Mouse (Mus musculus): ENCODE measurements around the gene Exoc2. TPM values are rescaled to one million over a fixed set of nuclear protein-coding genes. Genes with fewer than 3 reads are reported as not detected.

Gene Exoc2
- total RNA-seq, 1 experiment: 22.8 TPM

DNA sequence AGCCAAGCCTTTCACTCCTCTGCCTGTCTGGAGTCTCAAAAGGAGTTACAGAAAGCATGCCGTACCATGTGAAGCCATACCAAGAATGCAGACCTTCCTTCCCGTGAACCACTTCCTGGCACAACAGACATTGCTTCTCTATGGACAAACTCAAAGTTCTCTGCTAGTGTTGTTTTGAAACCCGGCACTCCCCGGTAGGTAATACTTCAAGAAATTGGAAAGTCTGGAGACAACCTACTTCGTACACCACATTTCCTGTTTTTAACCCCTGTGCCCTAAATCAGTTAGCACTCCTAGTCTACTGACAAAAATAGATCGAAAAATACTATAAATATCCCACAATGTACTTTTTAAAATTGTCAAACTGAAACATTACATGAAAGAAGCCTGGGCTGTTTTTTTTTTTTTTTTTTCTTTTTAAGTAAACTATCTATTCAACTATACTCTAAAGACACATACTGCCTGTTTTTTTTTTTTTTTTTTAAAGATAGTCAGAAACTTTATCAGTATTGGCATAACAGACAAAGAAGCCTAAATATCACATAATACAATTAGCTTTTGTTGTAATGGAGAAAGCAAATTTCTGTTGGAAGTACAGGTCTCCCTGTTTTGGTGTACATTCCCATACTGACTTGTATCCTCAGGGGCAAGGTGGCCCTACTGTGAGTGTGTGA, 140.3 kb downstream of the Exoc2 start:
- no peaks in the 10 kb centered on the region; the same call in 1 of the 2 replicates for H3K36me3 ChIP-seq (ENCODE audit: control insufficient read depth, insufficient read depth, low read length, poor library complexity, severe bottlenecking)
- in situ Hi-C loops (cut with MboI; ENCODE audit: low sequenced_read_pairs in 2 of 2, unreplicated experiment in 2 of 2): no loop called here
- no peak overlapping the region for H3K4me3 ChIP-seq (ENCODE audit: insufficient read depth in 1 of 2, low read depth in 1 of 2, low read length in 2 of 2, poor library complexity in 1 of 2, severe bottlenecking in 1 of 2)
- H3K9me3 ChIP-seq (ENCODE audit: control insufficient read depth, insufficient read depth, low read depth, low read length): no peaks in the 10 kb centered on the region
- DNase-seq (ENCODE audit: low read depth, low spot score): no peak
- no peaks in the 10 kb centered on the region for H3K4me1 ChIP-seq (ENCODE audit: control insufficient read depth in 2 of 2, insufficient read depth in 2 of 2, low read length in 2 of 2, poor library complexity in 1 of 2)
- no peak overlapping the region for H3K27ac ChIP-seq (ENCODE audit: insufficient read depth, low read depth, low read length, poor library complexity, severe bottlenecking)
- H3K9ac ChIP-seq (ENCODE audit: insufficient read depth, low read depth, low read length, poor library complexity, severe bottlenecking): no peak overlapping the region
- TF ChIP-seq ZC3H11A (IDR thresholded peaks at IDR 0.05; ENCODE audit: borderline replicate concordance, low read depth, low read length) (no peak), HCFC1 (IDR thresholded peaks at IDR 0.05; ENCODE audit: borderline replicate concordance, insufficient read depth, low read length) (no peak), MAFK (IDR thresholded peaks at IDR 0.05; ENCODE audit: insufficient read depth, low read depth, low read length) (no peak), ZNF384 (IDR thresholded peaks at IDR 0.05; ENCODE audit: low read depth, low read length) (peak; percentile 21; the same call in 1 of the 2 replicates)

GRCm38 (mm10) chr13:30831369-30831768, 142.5 kb downstream of the Exoc2 start:
- Histone ChIP-seq H3K9me3 (ENCODE audit: control insufficient read depth, insufficient read depth, low read depth, low read length) (no peaks in the 10 kb centered on the region), H3K9ac (ENCODE audit: insufficient read depth, low read depth, low read length, poor library complexity, severe bottlenecking) (no peak overlapping the region), H3K27ac (ENCODE audit: insufficient read depth, low read depth, low read length, poor library complexity, severe bottlenecking) (no peak overlapping the region), H3K36me3 (ENCODE audit: control insufficient read depth, insufficient read depth, low read length, poor library complexity, severe bottlenecking) (no peaks in the 10 kb centered on the region; the same call in 1 of the 2 replicates), H3K4me3 (ENCODE audit: insufficient read depth in 1 of 2, low read depth in 1 of 2, low read length in 2 of 2, poor library complexity in 1 of 2, severe bottlenecking in 1 of 2) (no peak overlapping the region), H3K4me1 (ENCODE audit: control insufficient read depth in 2 of 2, insufficient read depth in 2 of 2, low read length in 2 of 2, poor library complexity in 1 of 2) (no peaks in the 10 kb centered on the region)
- TF ChIP-seq MAFK (IDR thresholded peaks at IDR 0.05; ENCODE audit: insufficient read depth, low read depth, low read length) (no peak), ZNF384 (IDR thresholded peaks at IDR 0.05; ENCODE audit: low read depth, low read length) (no peak), HCFC1 (IDR thresholded peaks at IDR 0.05; ENCODE audit: borderline replicate concordance, insufficient read depth, low read length) (no peak), CHD2 (IDR thresholded peaks at IDR 0.05; ENCODE audit: low read depth, low read length) (no peak), ZC3H11A (IDR thresholded peaks at IDR 0.05; ENCODE audit: borderline replicate concordance, low read depth, low read length) (no peak)
- DNase-seq (ENCODE audit: low read depth, low spot score): no peak
- in situ Hi-C loops (cut with MboI; ENCODE audit: low sequenced_read_pairs in 2 of 2, unreplicated experiment in 2 of 2): no loop called here

GRCm38 (mm10) chr13:30826511-30826910, 147.4 kb downstream of the Exoc2 start:
- H3K9ac ChIP-seq (ENCODE audit: insufficient read depth, low read depth, low read length, poor library complexity, severe bottlenecking): no peak overlapping the region
- no peak overlapping the region for H3K4me3 ChIP-seq (ENCODE audit: insufficient read depth in 1 of 2, low read depth in 1 of 2, low read length in 2 of 2, poor library complexity in 1 of 2, severe bottlenecking in 1 of 2)
- peaks cover 8% of the 10 kb centered on the region; the same call in 1 of the 2 replicates for H3K36me3 ChIP-seq (ENCODE audit: control insufficient read depth, insufficient read depth, low read length, poor library complexity, severe bottlenecking)
- no peak overlapping the region for H3K27ac ChIP-seq (ENCODE audit: insufficient read depth, low read depth, low read length, poor library complexity, severe bottlenecking)
- DNase-seq (ENCODE audit: low read depth, low spot score): no peak
- H3K4me1 ChIP-seq (ENCODE audit: control insufficient read depth in 2 of 2, insufficient read depth in 2 of 2, low read length in 2 of 2, poor library complexity in 1 of 2): no peaks in the 10 kb centered on the region
- TF ChIP-seq ZC3H11A (IDR thresholded peaks at IDR 0.05; ENCODE audit: borderline replicate concordance, low read depth, low read length) (no peak), CHD2 (IDR thresholded peaks at IDR 0.05; ENCODE audit: low read depth, low read length) (no peak), ZNF384 (IDR thresholded peaks at IDR 0.05; ENCODE audit: low read depth, low read length) (no peak), HCFC1 (IDR thresholded peaks at IDR 0.05; ENCODE audit: borderline replicate concordance, insufficient read depth, low read length) (no peak), MAFK (IDR thresholded peaks at IDR 0.05; ENCODE audit: insufficient read depth, low read depth, low read length) (no peak)
- H3K9me3 ChIP-seq (ENCODE audit: control insufficient read depth, insufficient read depth, low read depth, low read length): no peaks in the 10 kb centered on the region
- in situ Hi-C loops (cut with MboI; ENCODE audit: low sequenced_read_pairs in 2 of 2, unreplicated experiment in 2 of 2): no loop called here

DNA sequence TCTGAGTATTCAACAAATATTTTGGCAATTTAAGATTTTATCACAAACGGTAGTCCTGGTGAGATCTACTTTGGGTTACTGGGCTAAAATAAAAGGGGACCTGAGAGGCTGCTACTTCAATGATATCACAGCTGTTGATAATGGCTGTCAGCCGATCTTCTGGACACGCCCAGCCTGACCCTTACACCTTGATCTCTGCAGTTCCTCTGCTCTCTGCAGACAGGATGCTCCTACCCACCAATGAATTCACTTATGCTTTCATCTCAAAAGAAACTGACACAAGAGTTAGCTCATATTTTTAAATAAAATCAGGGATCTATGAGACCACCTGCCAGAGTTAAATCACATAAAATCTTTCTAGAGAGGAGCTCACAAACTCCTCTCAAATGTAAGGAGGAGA, 149.0 kb downstream of the Exoc2 start:
- no peak overlapping the region for H3K27ac ChIP-seq (ENCODE audit: insufficient read depth, low read depth, low read length, poor library complexity, severe bottlenecking)
- TF ChIP-seq ZC3H11A (IDR thresholded peaks at IDR 0.05; ENCODE audit: borderline replicate concordance, low read depth, low read length): no peak
- TF ChIP-seq HCFC1 (IDR thresholded peaks at IDR 0.05; ENCODE audit: borderline replicate concordance, insufficient read depth, low read length): no peak
- TF ChIP-seq ZNF384 (IDR thresholded peaks at IDR 0.05; ENCODE audit: low read depth, low read length): no peak
- no peak for TF ChIP-seq CHD2 (IDR thresholded peaks at IDR 0.05; ENCODE audit: low read depth, low read length)
- TF ChIP-seq MAFK (IDR thresholded peaks at IDR 0.05; ENCODE audit: insufficient read depth, low read depth, low read length): no peak
- H3K4me3 ChIP-seq (ENCODE audit: insufficient read depth in 1 of 2, low read depth in 1 of 2, low read length in 2 of 2, poor library complexity in 1 of 2, severe bottlenecking in 1 of 2): no peak overlapping the region
- H3K9ac ChIP-seq (ENCODE audit: insufficient read depth, low read depth, low read length, poor library complexity, severe bottlenecking): no peak overlapping the region
- H3K36me3 ChIP-seq (ENCODE audit: control insufficient read depth, insufficient read depth, low read length, poor library complexity, severe bottlenecking): peaks cover 10% of the 10 kb centered on the region; the same call in 1 of the 2 replicates
- in situ Hi-C loops (cut with MboI; ENCODE audit: low sequenced_read_pairs in 2 of 2, unreplicated experiment in 2 of 2): no loop called here
- DNase-seq (ENCODE audit: low read depth, low spot score): no peak
- H3K9me3 ChIP-seq (ENCODE audit: control insufficient read depth, insufficient read depth, low read depth, low read length): no peaks in the 10 kb centered on the region
- H3K4me1 ChIP-seq (ENCODE audit: control insufficient read depth in 2 of 2, insufficient read depth in 2 of 2, low read length in 2 of 2, poor library complexity in 1 of 2): no peaks in the 10 kb centered on the region

Measured in ES-E14 (cell line).